Mouse (Mus musculus) cerebellum, adult 11 months (tissue): Measurements from ENCODE around the gene Lsm14b.

Experiments
- DNase-seq: peaks from one replicate; pipeline ENCODE4 v3.0.0; 2022

The Lsm14b gene

DNA sequence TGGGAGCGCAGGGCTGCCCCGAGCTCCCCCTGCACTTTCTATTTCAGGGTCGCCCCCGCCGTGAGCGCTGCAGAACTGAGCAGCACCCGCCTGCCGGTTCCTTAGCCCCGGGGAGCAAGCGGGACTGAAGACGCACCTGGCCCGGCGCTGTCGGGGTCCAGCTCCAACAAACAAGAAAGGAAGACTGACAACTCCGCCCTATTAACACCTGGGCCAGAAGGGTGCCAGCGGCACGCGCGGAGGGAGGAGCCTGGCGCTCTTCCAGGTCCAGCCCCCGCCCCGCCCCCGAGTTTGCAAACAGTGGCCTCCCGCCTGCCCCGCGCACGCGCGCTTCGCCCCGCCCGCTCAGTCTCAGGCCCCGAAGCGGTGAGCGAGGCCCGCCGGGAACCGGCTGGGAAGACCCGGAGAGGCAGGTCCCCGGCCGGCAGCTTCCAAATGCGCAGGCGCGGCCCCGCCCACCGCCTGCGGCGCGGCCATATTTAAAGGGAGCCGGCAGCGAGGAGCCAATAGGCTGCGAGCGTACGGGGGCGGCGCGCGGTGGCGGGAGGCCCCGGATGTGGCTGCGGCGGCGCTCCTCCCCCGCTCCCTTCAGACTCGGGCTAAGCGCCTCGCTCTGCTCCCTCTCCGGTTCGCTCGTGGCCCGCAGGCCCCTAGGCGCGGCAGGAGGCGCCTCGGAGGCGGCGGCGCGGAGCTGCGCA, at the start of gene Lsm14b:
Gene Lsm14b, plus strand, starts transcription at position 587 of the 698 bp plus-strand sequence.
- DNase-seq: peak; percentile 100

DNA sequence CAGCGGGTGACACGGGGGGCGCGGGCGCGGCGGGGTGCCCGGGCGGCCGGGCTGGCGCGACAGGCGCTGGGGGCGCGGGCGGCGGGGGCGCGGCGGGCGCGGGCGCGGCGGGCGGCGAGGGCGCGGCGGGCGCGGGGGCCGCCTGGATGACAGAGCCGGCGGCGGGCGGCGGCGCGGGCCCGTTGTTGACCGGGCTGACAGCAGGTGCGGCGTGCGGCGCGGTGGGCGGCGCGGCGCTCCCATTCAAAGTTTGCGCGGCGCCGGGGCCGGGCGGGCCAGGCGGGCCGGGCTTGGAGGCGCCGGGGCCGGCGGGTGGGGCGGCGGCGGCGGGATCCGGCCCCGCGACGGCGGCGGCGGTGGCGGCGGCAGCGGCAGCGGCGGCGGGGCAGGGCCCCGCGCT, 48.9 kb upstream of the Lsm14b start:
- DNase-seq: no peak

DNA sequence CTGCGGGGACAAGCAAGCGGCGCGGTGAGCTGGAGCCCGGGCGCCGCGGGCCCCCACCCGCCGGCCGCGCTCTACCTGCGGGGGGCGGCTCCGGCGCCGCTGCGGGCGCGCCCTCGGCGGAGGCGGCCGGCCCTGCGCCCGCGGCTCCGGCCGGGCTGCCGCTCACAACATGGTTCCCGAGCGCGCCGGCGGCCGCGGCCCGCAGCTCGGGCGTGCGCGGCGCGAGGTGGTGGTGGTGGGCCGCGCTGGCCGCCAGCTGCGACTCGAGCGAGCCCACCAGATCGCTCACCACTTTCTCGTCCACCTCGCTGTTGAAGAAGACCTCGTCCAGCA, 48.5 kb upstream of the Lsm14b start:
- DNase-seq: no peak

DNA sequence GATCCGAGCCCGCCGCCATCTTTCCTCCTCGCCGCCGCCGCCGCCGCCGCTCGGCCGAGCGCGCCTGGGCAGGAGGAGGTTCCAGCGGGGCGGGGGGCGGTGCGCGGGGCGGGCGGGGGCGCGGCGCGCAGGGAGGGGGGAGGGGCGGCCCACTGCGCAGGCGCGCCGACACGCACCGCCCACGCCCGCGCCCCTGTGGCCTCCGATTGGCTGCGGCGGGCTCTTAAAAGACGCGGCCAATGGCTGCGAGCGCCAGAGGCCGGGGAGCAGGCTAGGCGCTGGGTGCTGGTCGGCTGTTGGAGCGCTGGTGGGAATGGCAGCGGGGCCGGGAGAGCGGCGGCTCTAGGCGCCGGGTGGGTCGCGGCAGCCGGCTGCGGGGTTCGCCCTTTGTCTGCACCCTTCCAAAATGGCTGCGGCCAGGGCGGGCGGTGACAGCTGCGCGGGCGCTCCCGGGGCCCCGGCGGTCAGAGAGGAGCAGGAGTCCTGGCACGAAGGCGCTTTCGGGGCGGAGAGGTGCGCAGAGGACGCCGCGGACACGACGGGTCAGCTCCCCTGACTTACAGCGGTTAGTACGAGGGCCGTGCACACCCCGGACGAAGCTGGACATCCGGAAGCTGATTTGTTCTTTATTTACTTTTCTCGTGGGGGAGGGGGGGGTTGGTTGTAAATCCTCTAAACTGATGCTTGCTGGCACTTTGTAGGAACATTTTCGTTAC, 48.0 kb upstream of the Lsm14b start, which contains the start of gene Taf4:
Gene Taf4, minus strand, starts transcription at position 19 of the 716 bp plus-strand sequence.
- peak; percentile 90 for DNase-seq

DNA sequence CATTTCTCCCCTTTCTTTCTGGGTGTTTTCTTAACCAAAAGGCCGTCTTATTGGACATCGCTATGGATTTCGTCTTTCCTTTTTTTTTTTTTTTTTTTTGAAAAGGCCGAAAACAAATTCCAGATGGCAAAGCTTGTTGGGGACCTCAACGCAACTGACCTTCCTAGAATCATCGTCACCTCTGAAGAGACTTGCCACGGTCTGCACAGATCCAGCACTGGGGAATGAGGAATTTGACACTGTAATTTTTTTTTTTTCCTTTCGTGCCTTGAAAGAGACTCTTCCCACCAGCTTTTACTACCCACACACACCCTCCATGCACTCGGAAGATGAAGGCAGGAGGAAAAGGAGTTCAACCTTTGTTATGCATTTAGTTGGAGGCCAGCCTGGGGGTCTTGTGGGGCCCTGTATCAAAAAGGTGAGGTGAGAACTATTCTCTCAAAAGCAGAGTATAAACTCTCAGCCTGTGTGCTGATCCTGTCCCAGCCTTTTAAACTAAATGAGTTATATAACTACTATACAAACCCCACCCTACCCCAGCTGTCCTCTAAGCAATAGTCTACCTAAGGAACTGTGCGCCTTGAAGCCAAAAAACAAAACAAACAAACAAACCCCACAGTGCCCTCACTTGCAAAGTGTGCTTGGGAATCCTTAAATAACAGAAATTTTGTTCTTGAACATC, 47.3 kb upstream of the Lsm14b start:
- no peak for DNase-seq

DNA sequence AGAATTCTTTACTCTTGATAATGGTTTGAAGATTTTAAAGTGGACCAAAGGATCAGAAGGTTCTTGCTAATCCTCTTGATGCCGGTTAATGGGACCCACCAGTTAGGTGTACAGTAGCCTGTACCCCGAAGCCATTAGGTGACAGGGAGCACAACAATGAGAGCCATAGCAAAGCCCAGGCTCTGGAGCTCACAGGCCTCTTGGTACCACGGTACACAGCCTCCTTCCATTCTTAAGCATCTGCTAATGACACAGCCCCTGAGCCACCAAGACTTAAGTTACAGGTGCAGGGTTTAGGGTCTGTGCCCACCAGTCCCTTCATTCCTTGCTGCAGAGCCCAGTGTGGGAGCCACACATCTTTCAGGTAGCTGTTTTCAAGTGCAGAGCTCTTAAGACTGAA, 46.5 kb upstream of the Lsm14b start:
- DNase-seq: no peak

DNA sequence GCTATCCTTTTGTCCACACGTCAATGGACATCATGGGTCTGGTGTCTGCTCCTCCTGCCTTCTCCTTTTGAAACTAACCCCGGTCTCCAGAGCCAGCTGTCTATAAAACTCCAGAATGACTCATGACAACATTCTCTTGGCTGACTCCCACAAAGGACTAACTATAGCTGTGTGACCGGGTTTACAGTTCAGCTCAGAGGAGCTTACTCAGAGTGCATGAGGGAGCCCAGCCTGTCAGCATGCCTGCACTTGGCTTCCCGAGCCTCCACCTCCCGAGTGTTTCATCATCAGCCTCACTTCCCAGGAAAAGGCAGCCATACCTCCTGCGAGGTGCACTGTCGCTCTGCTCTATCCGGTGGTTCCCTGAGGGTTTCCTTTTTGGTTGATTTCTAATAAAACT, 45.0 kb upstream of the Lsm14b start:
- no peak for DNase-seq

DNA sequence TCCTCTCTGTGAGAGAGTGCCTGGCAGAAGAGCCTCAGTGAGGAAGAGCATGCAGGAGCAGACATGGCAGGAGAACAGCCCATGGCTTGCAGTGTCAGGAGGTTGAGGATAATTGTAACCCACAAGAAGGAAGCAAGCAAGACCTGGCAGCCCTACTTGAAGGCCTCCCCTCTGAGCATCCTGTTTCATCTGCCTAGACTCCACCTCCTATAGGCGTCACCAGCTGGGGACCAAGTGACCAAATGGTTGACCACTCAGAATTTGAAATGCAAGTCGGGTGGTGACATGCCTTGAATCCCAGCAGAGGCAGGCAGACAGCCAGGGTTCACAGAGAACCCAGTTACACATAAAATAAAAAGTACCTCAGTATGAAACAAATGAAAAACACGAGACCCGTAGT, 44.2 kb upstream of the Lsm14b start:
- no peak for DNase-seq

DNA sequence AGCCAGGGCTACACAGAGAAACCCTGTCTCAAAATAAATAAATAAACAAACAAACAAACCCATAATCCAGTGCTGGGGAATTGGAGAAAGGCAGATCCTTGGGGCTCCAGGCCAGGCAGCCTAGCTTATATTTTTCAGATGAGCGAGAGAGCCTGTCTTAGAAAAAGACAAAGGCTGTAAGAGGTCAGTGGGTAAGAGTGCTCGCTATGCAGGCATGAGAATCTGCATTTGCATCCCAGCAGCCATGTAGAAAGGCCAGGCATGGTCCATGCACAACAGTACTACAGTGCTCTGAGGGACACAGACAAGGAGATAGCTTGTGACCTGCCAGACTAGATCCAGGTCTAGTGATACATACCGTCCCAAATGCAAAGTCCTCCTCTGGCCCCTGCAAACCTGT, 42.1 kb upstream of the Lsm14b start:
- no peak for DNase-seq

DNA sequence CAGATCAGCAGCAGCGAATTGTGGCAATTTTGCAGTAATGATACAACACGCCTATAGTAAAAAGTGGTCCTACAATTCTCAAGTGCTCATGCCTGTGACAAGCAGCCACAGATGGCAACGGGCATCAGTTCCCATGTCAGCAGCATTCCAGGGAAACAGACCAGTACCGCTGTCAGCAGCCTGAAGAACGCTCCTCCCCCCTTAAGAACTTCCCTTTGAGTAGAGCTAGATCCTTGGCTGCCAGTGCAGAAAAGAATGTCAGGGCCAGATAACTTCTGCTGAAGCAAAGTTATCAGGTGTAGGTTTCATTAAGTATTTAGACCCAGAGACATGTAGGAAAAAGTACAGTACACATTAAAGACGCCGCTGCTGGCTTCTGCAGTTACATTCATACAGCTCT, 40.0 kb upstream of the Lsm14b start:
- DNase-seq: no peak

DNA sequence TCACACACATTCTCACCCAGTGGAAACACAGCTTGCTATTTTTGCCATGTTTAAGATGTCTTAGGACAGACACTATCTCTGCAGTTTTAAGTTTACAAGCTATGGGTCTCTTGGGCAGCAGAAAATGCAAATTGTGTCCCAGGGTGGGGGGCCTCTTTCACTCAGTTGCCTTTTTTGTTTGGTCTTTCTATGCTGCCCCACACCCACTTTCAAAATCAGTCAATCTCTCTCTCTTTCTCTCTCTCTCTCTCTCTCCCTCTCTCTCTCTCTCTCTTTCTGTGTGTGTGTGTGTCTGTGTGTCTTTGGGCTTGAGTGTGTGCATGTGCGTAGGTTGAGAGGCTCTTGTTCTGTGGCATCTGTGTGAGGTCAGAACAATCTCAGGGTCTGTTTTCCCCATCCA, 39.1 kb upstream of the Lsm14b start:
- DNase-seq: no peak

DNA sequence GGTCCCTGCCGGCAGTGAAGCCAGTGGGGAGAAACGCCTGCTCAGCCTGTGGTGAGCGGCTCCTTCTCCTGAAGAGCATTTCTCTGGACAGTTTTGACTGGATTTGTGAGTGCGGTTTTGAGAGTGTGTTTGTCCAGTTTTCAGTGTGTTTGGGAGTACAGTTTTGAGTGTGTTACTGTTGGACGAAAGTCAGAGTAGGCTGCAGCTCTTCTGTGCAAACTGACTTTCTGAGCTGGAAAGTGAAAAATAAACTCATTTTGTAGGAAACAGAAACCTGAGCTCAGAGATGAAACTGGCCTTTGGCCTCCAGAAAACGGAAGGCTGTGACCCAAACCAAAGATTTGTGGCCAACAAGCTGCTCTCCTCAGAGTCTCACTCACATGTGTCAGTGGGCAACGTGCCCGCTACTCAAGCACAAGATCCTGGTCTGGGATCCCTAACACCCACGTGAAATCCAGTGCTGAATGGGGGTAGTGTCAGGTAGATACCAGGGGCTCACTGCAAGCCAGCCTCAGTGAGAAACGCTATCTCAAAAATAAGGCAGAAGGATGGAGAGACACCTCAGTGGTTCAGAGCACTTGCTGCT, 38.3 kb upstream of the Lsm14b start:
- DNase-seq: no peak

DNA sequence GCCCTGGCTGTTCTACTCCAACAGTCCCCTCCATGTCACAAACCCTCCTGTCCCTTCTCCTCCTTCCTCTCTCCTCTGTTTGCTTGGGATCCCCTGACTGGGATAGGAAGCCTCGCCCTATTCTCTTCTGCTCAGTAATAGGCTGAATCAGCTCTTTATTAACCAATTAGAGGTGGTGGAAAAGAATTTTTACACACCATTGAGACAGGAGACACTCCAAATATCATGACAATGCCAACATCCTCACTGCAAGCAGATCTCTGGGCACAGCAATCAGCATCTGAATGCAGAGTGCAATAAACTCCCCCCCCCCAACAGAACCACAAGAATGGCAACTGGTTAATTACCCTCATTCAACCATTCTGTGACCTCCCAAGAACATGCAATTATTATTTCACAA, 35.7 kb upstream of the Lsm14b start:
- no peak for DNase-seq

DNA sequence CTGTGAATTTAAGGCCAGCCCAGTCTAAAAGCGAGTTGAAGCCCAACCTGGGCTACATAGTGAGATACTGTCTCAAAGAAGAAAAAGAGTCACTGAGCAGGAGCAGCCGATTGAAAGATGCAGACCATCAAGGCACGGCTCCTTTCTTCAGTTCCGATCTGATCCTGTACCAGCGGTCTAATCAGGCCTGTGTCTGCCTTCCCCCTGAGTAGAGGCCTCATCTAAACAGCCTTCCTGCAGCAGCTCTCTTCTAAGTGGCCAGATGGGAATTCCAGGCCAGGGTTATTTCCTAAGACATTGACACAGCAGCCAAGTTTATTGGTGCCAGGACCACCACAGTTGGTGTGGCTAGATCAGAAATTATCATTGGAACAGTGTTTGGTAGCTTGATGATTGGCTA, 31.7 kb upstream of the Lsm14b start:
- no peak for DNase-seq

DNA sequence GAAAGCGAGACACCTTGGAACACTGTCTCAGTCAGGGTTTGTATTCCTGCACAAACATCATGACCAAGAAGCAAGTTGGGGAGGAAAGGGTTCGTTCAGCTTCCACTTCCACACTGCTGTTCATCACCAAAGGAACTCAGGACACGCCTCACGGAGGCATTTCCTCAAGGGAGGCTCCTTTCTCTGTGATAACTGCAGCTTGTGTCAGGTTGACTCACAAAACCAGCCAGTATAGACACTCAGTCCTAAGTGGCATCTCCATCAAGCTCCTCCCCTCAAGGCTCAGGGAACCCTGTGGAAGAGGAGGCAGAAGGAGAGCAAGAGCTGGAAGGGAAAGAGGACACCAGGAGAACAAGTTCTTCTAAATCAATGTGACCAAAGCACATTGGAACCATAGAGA, 26.4 kb upstream of the Lsm14b start:
- DNase-seq: no peak

DNA sequence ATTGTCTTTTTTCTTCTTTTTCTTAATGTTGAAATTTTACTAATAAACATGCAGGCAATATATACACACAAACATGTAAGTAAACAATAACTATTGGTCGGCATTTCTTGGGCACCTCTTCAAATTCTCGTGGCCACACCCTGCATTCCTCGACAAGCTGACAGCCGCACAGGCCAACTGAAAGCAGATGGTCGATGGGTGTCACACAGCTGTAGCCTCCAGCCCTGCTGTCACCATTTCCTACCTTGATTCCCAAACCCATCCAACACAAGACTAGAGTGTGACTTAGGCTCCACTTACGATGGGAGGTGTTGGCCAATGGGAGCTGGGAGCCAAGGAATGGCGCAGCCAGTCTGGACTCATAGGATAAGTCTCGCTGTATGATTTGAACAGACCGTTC, 23.2 kb upstream of the Lsm14b start:
- DNase-seq: no peak

DNA sequence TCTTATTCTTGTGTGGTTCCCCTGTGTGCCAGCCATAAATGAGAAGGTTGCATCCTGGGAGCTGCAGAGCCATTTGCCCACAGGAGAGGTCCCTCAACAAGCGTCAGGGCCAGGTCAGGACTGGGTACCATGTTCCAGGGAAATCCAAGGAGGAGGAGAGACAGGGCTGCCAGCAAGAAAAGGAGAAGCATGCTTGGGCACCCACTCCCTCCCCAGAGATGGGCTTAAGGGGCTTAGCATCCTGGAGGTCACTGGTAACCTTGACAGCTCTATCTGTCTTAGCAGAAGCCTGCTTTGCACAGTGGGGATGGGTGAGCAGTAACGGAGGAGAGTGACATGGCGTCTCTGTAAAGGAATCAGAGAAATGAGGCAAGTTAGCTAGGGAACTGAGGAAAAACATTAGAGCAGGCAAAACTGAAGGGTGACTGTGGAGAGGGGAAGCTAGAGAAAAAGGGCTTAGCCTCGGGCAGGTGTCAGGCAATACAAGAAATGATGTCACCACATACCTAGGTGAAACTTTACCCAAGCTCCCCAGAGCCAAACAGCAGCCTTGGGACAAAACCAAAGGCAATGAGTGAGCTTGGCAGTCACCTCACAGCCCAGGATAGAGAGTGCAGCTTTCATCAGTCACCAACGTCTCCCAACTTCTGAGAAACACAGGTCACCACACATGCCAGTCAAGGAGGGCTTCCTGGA, 19.0 kb upstream of the Lsm14b start:
- DNase-seq: no peak

DNA sequence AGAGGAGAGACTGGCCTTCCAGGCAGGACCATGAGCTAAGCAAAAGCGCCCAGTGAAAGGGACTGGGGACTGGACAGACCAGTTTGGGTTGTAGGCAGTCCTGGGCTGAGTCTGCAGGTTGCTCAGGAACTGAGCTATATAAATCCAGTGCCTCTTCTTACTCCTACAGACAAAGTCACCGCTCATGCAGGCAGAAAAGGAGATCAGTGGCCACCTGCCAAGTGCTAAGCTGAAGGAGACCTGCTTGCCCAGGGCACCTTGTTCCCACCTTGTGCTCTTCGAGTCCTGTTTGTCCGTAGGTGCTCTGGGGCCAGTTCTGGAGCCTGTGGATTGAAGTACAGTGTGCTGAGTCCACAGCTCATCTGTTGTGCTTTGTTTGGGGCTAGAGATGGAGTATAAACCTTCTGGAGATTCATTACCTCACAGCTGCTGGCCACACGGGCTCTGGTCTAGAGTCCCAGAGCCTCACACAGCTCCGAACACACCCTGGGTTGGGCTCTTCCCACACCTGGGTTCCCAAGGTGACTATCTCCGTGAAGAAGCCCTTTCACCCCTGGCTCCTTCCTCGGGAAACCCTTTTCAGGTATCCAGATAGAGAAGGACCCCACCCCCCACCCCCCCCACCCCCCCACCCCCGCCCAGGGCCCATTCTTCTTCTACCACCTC, 18.3 kb upstream of the Lsm14b start:
- no peak for DNase-seq

DNA sequence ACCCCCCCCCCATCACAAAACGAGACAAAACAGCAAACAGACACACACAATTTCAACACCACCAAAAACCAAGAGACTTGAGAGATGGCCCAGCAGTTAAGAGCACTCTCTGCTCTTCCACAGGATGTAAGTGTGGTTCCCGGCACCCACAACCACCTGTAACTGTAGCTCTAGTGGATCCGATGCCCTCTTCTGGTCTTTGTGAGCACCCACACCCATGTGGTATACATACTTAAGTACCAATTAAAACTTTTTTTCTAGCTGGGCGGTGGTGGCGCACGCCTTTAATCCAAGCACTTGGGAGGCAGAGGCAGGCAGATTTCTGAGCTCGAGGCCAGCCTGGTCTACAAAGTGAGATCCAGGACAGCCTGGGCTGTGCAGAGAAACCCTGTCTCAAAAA, 14.1 kb upstream of the Lsm14b start:
- DNase-seq: no peak

DNA sequence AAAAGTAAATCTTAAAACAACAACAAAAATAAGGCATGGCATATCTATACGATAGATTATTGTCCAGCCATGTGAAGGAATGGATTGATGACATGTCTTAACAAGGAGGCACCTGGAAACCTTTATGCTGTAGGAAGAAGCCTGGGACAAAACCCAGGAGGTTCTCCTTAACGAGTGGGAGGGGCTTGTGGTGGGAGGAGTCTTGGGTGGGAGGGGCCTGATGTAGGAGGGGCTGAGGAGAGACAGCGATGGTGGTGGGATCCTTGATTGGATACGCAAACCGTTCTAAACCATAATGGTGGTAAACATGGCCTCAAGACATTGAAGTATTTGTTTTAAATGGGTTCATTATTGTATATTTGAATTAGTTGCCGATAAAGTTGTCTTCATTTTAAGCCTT, 13.4 kb upstream of the Lsm14b start:
- no peak for DNase-seq

DNA sequence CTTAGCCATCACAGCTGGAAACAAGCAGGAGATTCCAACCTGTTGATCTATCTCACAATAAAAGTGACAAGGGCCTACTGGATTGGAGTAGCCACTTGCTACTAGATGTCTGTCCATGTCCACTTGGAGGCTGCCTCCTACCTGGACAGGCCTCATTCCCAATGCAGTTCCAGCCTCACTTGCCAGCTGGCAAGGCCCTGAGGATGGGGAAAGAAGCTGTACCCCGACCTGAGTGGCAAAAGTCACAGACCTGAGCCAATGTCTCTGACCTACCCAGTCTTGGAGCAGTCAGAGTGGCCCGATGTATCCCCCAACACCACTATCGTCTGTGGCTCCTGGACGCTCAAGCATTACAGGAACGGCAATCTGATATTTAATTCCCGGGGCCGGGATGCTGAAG, 11.1 kb upstream of the Lsm14b start:
- DNase-seq: no peak

DNA sequence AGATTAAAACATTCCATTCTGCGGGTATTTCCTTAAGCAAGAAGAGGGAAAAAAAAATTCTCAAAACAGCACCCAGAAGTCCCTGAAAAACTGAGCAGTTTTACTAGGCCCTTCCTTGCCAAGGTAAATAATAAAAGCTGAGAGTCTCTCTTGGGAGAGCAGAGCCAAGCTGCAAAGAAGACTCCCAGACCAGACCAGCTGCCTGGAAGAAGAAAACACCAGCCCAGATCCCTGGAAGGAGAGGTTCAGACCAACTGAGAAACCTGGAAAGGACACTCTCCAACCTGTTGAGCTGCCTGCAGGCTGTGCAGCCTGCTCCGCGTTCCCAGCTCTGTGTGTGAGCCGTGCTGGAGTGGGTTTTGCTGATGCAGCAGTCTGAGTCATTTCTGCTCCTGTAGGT, 7.2 kb upstream of the Lsm14b start:
- no peak for DNase-seq

DNA sequence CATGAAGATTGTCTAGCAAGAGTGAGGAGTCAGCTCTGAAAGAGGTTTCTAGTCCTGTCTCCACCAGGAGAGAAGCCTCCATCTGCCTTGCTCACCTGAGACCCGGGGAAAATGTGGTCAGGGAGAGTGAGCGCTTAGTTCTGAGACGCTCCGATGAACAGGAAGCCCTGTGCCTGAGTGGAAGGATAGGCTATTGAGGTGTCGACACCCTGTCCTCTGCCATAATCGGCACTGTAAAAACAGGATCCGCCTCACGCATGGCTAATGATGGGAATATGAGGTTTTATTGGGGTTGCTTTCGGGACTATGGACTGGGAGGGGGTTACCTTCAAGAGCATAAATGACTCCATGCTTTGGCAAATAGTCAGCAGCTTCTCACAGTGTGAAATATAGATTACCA, 6.2 kb upstream of the Lsm14b start:
- DNase-seq: no peak
